Mouse (Mus musculus) MEL (cell line): ENCODE results near the gene Abcb9. TPM values are rescaled to one million over a fixed set of nuclear protein-coding genes. Genes with fewer than 3 reads are reported as not detected.

Experiments
- DNase-seq: peaks from one replicate; pipeline ENCODE4 v3.0.0; 2011; ENCODE audit warnings: low read depth, low spot score
- H3K27ac ChIP-seq: 2 replicates; pipeline ENCODE4 v1.5.1; 2012; ENCODE audit warnings: low read depth, mild to moderate bottlenecking, control low read depth, low read length, moderate library complexity; ENCODE audit not compliant: control insufficient read depth
- H3K27me3 ChIP-seq, 2 experiments: fragments of 150-350 bp in 1 of 2; sonication (generic) in 1 of 2; 2 replicates each; pipeline ENCODE4 v1.6.1; 2012; ENCODE audit warnings: low read length in 2 of 2, mild to moderate bottlenecking in 2 of 2, improper control_type of control experiment in 1 of 2, moderate library complexity in 1 of 2; ENCODE audit not compliant: insufficient read depth in 2 of 2, control insufficient read depth in 1 of 2
- H3K36me3 ChIP-seq, 2 experiments: 2 replicates each; pipeline ENCODE4 v1.6.1; 2012 to 2014; ENCODE audit warnings: low read length in 2 of 2, improper control_type of control experiment in 1 of 2, inconsistent platforms in 1 of 2, mild to moderate bottlenecking in 1 of 2; ENCODE audit not compliant: insufficient read depth in 2 of 2, control insufficient read depth in 1 of 2
- H3K4me1 ChIP-seq, 2 experiments: fragments of 150-350 bp in 1 of 2; sonication (generic) in 1 of 2; 2 replicates each; pipeline ENCODE4 v1.6.1; 2012; ENCODE audit warnings: low read length in 2 of 2, improper control_type of control experiment in 1 of 2, mild to moderate bottlenecking in 1 of 2; ENCODE audit not compliant: insufficient read depth in 2 of 2, control insufficient read depth in 1 of 2
- H3K4me3 ChIP-seq, 2 experiments: fragments of 150-350 bp in 1 of 2; sonication (generic) in 1 of 2; 2 replicates each; pipeline ENCODE4 v1.5.1; 2012; ENCODE audit warnings: low read depth in 2 of 2, low read length in 2 of 2, mild to moderate bottlenecking in 2 of 2, moderate library complexity in 2 of 2, control low read depth in 1 of 2, improper control_type of control experiment in 1 of 2; ENCODE audit not compliant: control insufficient read depth in 1 of 2, insufficient read depth in 1 of 2
- H3K79me2 ChIP-seq: 2 replicates; pipeline ENCODE4 v1.6.1; 2012; ENCODE audit warnings: mild to moderate bottlenecking, low read length, moderate library complexity; ENCODE audit not compliant: control insufficient read depth, poor library complexity, insufficient read depth
- H3K9ac ChIP-seq: 2 replicates; pipeline ENCODE4 v1.6.1; 2012; ENCODE audit warnings: low read depth, mild to moderate bottlenecking, control low read depth, low read length, moderate library complexity; ENCODE audit not compliant: control insufficient read depth, poor library complexity, severe bottlenecking
- H3K9me3 ChIP-seq: fragments of 150-350 bp; sonication (generic); replicated peaks from 2 replicates; pipeline ENCODE4 v1.6.1; 2012; ENCODE audit warnings: mild to moderate bottlenecking, low read length, improper control_type of control experiment, moderate library complexity; ENCODE audit not compliant: insufficient read depth
- CHD1 ChIP-seq: IDR thresholded peaks from 2 replicates; pipeline ENCODE4 v1.6.1; 2012; ENCODE audit warnings: low read depth, mild to moderate bottlenecking, inconsistent platforms, low read length, improper control_type of control experiment
- CHD2 ChIP-seq: IDR thresholded peaks from 2 replicates; pipeline ENCODE4 v1.6.1; 2011; ENCODE audit warnings: low read length, improper control_type of control experiment
- ELF1 ChIP-seq: IDR thresholded peaks from 2 replicates; pipeline ENCODE4 v1.6.1; 2014; ENCODE audit warnings: low read depth, mild to moderate bottlenecking, inconsistent platforms, low read length, improper control_type of control experiment, moderate library complexity
- ETS1 ChIP-seq: IDR thresholded peaks from 2 replicates; pipeline ENCODE4 v1.6.1; 2012; ENCODE audit warnings: low read depth, mild to moderate bottlenecking, inconsistent platforms, low read length, improper control_type of control experiment, moderate library complexity
- GABPA ChIP-seq: IDR thresholded peaks from 2 replicates; pipeline ENCODE4 v1.6.1; 2012; ENCODE audit warnings: low read depth, mild to moderate bottlenecking, inconsistent platforms, low read length, improper control_type of control experiment, moderate library complexity
- HCFC1 ChIP-seq: IDR thresholded peaks from 2 replicates; pipeline ENCODE4 v1.6.1; 2012; ENCODE audit warnings: low read depth, mild to moderate bottlenecking, inconsistent platforms, low read length, improper control_type of control experiment, moderate library complexity
- MAFK ChIP-seq: IDR thresholded peaks from 2 replicates; pipeline ENCODE4 v1.6.1; 2011; ENCODE audit warnings: low read depth, mild to moderate bottlenecking, low read length, improper control_type of control experiment, borderline replicate concordance
- MAX ChIP-seq: IDR thresholded peaks from 2 replicates; pipeline ENCODE4 v1.6.1; 2011; ENCODE audit warnings: low read length, improper control_type of control experiment
- MAZ ChIP-seq: IDR thresholded peaks from 2 replicates; pipeline ENCODE4 v1.6.1; 2012; ENCODE audit warnings: low read depth, mild to moderate bottlenecking, inconsistent platforms, low read length, improper control_type of control experiment
- MXI1 ChIP-seq: IDR thresholded peaks from 2 replicates; pipeline ENCODE4 v1.6.1; 2011; ENCODE audit warnings: mild to moderate bottlenecking, low read depth, low read length, improper control_type of control experiment
- MYB ChIP-seq: IDR thresholded peaks from 2 replicates; pipeline ENCODE4 v1.6.1; 2011; ENCODE audit warnings: mild to moderate bottlenecking, low read depth, low read length, improper control_type of control experiment
- NELFE ChIP-seq: IDR thresholded peaks from 2 replicates; pipeline ENCODE4 v1.6.1; 2011; ENCODE audit warnings: low read depth, low read length, improper control_type of control experiment
- NRF1 ChIP-seq: IDR thresholded peaks from 2 replicates; pipeline ENCODE4 v1.6.1; 2014; ENCODE audit warnings: low read depth, mild to moderate bottlenecking, inconsistent platforms, low read length, improper control_type of control experiment, moderate library complexity; ENCODE audit not compliant: poor library complexity, insufficient read depth, severe bottlenecking
- POLR2AphosphoS5 ChIP-seq: IDR thresholded peaks from 2 replicates; pipeline ENCODE4 v1.6.1; 2012; ENCODE audit warnings: low read depth, borderline replicate concordance, mild to moderate bottlenecking, inconsistent platforms, low read length, moderate library complexity, mixed read lengths
- RCOR1 ChIP-seq: IDR thresholded peaks from 2 replicates; pipeline ENCODE4 v1.6.1; 2012; ENCODE audit warnings: low read depth, mild to moderate bottlenecking, inconsistent platforms, low read length, improper control_type of control experiment
- SIN3A ChIP-seq: IDR thresholded peaks from 2 replicates; pipeline ENCODE4 v1.6.1; 2012; ENCODE audit warnings: low read length, improper control_type of control experiment, inconsistent platforms
- SMC3 ChIP-seq: IDR thresholded peaks from 2 replicates; pipeline ENCODE4 v1.6.1; 2011; ENCODE audit warnings: low read depth, low read length, improper control_type of control experiment
- USF2 ChIP-seq, 2 experiments: IDR thresholded peaks; 2 replicates each; pipeline ENCODE4 v1.6.1; 2011 to 2012; ENCODE audit warnings: improper control_type of control experiment in 2 of 2, low read length in 2 of 2, borderline replicate concordance in 1 of 2, inconsistent platforms in 1 of 2, low read depth in 1 of 2, mild to moderate bottlenecking in 1 of 2; ENCODE audit not compliant: insufficient read depth in 1 of 2
- ZMIZ1 ChIP-seq: IDR thresholded peaks from 2 replicates; pipeline ENCODE4 v1.6.1; 2012; ENCODE audit warnings: low read depth, mild to moderate bottlenecking, inconsistent platforms, low read length, improper control_type of control experiment, moderate library complexity
- polyA plus RNA-seq, 2 experiments: library from polyadenylated mRNA; stranded (reverse) in 1 of 2; unstranded in 1 of 2; fragments of >175 nt in 1 of 2; fragments of >200 nt in 1 of 2; gene quantifications; 2 replicates each; pipeline versions ENCODE4 v1.2.1 to v1.2.4; 2012; ENCODE audit warnings: low replicate concordance in 2 of 2, low read depth in 1 of 2; ENCODE audit not compliant: insufficient read length in 2 of 2, insufficient read depth in 1 of 2, missing spikeins in 1 of 2
- total RNA-seq: library from RNA; depleted of rRNA; stranded (reverse); fragments of 300-350 nt; gene quantifications from 2 replicates; pipeline ENCODE4 v1.2.3, GENCODE M21; 2012

The Abcb9 gene
- total and polyA plus RNA-seq, 3 experiments: 2.4 to 8.1 TPM; not detected in 1

GRCm38 (mm10) chr5:124013747-124014146 lies 81.9 kb downstream of the Abcb9 start:
- TF ChIP-seq RCOR1 (no peak), MAX (no peak), ZMIZ1 (no peak), MAFK (no peak), SMC3 (no peak)
- no peak for DNase-seq
- Histone ChIP-seq H3K9me3 (no peaks in the 10 kb centered on the region), H3K36me3 (peaks cover 8 to 42% of the 10 kb centered on the region in 2 experiments), H3K79me2 (peaks cover 74% of the 10 kb centered on the region), H3K9ac (no peak overlapping the region), H3K27me3 (no peaks in the 10 kb centered on the region), H3K27ac (no peak overlapping the region), H3K4me3 (no peak overlapping the region), H3K4me1 (peaks cover 9 to 54% of the 10 kb centered on the region in 2 experiments)

GRCm38 (mm10) chr5:124012885-124013284 lies 82.7 kb downstream of the Abcb9 start:
- peaks cover 9 to 36% of the 10 kb centered on the region in 2 experiments for H3K36me3 ChIP-seq
- no peak for DNase-seq
- no peak overlapping the region for H3K4me3 ChIP-seq
- H3K27ac ChIP-seq: no peak overlapping the region; the same call in 1 of the 2 replicates
- TF ChIP-seq POLR2AphosphoS5 (no peak), MAFK (no peak), GABPA (no peak), HCFC1 (no peak), MXI1 (no peak), USF2 (IDR thresholded peaks at IDR 0.05; ENCODE audit: borderline replicate concordance in 1 of 2, insufficient read depth in 1 of 2, low read depth in 1 of 2, low read length in 2 of 2) (no peak), MAZ (no peak), ELF1 (no peak), NRF1 (no peak), ETS1 (no peak), SIN3A (no peak), MYB (no peak), NELFE (no peak), CHD2 (no peak), MAX (no peak), ZMIZ1 (no peak), CHD1 (no peak)
- TF ChIP-seq, all 39 proteins: peak for 0
- no peak overlapping the region for H3K9ac ChIP-seq
- peaks cover 65% of the 10 kb centered on the region for H3K79me2 ChIP-seq
- H3K27me3 ChIP-seq: no peaks in the 10 kb centered on the region
- H3K4me1 ChIP-seq: peaks cover 7 to 46% of the 10 kb centered on the region in 2 experiments
- H3K9me3 ChIP-seq: no peaks in the 10 kb centered on the region
